Mouse (Mus musculus): ENCODE measurements around the gene C5ar1. TPM values are rescaled to one million over a fixed set of nuclear protein-coding genes. Genes with fewer than 3 reads are reported as not detected.

The C5ar1 gene
- total and polyA plus RNA-seq, 3 experiments: not detected

GRCm38 (mm10) chr7:16274922-16275890 is 15.9 kb upstream of the C5ar1 start (continued):
- TF ChIP-seq TBP (IDR thresholded peaks at IDR 0.05; ENCODE audit: low read depth, low read length): peak; percentile 55; the same call in 1 of the 2 replicates
- TF ChIP-seq JUND (IDR thresholded peaks at IDR 0.05; ENCODE audit: low read depth, low read length): 0 out of 2 replicates have a peak, but pooled peaks have one; percentile 49
- peak; percentile 86 for TF ChIP-seq ETS1 (IDR thresholded peaks at IDR 0.05; ENCODE audit: low read depth, low read length)
- peak; percentile 85 for TF ChIP-seq TAL1 (IDR thresholded peaks at IDR 0.05; ENCODE audit: low read length)
- TF ChIP-seq RCOR1 (IDR thresholded peaks at IDR 0.05; ENCODE audit: low read depth, low read length): peak; percentile 56; the same call in 1 of the 2 replicates
- TF ChIP-seq EP300 (IDR thresholded peaks at IDR 0.05; ENCODE audit: low read depth in 1 of 2, low read length in 2 of 2): peak; percentile 93 to 97
- TF ChIP-seq TCF12 (IDR thresholded peaks at IDR 0.05; ENCODE audit: low read depth, low read length): peak; percentile 92
- no peak for TF ChIP-seq SMC3 (IDR thresholded peaks at IDR 0.05; ENCODE audit: low read depth, low read length)
- no peak for TF ChIP-seq ZNF384 (IDR thresholded peaks at IDR 0.05; ENCODE audit: low read depth, low read length)

- Histone ChIP-seq H3K4me3 (ENCODE audit: control insufficient read depth in 1 of 2, insufficient read depth in 1 of 2, low read depth in 2 of 2, low read length in 2 of 2) (peak overlapping the region; percentile 81 to 88), H3K27ac (ENCODE audit: control insufficient read depth, low read depth, low read length) (peak overlapping the region; percentile 99), H3K36me3 (ENCODE audit: control insufficient read depth in 1 of 2, insufficient read depth in 2 of 2, low read length in 2 of 2) (peaks cover 0 to 13% of the 10 kb centered on the region in 2 experiments; a peak in 2 of 4 replicates), H3K4me1 (ENCODE audit: control insufficient read depth in 1 of 2, insufficient read depth in 2 of 2, low read length in 2 of 2) (peaks cover 3 to 23% of the 10 kb centered on the region in 2 experiments; a peak in 3 of 4 replicates), H3K9ac (ENCODE audit: control insufficient read depth, low read depth, low read length, poor library complexity, severe bottlenecking) (peak overlapping the region; percentile 97), H3K9me3 (replicated peaks; ENCODE audit: insufficient read depth, low read length) (no peaks in the 10 kb centered on the region), H3K79me2 (ENCODE audit: control insufficient read depth, insufficient read depth, low read length, poor library complexity) (peaks cover 35% of the 10 kb centered on the region), H3K27me3 (ENCODE audit: control insufficient read depth in 1 of 2, insufficient read depth in 2 of 2, low read length in 2 of 2) (no peaks in the 10 kb centered on the region)
- DNase-seq (ENCODE audit: low read depth, low spot score): peak; percentile 93
- TF ChIP-seq RAD21 (IDR thresholded peaks at IDR 0.05; ENCODE audit: low read depth, low read length) (no peak), MXI1 (IDR thresholded peaks at IDR 0.05; ENCODE audit: low read depth, low read length) (peak; percentile 62), MAFK (IDR thresholded peaks at IDR 0.05; ENCODE audit: borderline replicate concordance, low read depth, low read length) (no peak), MAX (IDR thresholded peaks at IDR 0.05; ENCODE audit: low read length) (peak; percentile 72), CHD2 (IDR thresholded peaks at IDR 0.05; ENCODE audit: low read length) (no peak), NELFE (IDR thresholded peaks at IDR 0.05; ENCODE audit: low read depth, low read length) (peak; percentile 82), MAZ (IDR thresholded peaks at IDR 0.05; ENCODE audit: low read depth, low read length) (peak; percentile 37; the same call in 1 of the 2 replicates), POLR2AphosphoS5 (IDR thresholded peaks at IDR 0.05; ENCODE audit: borderline replicate concordance, low read depth, low read length) (0 out of 2 replicates have a peak, but pooled peaks have one; percentile 81), GABPA (IDR thresholded peaks at IDR 0.05; ENCODE audit: low read depth, low read length) (no peak), ZMIZ1 (IDR thresholded peaks at IDR 0.05; ENCODE audit: low read depth, low read length) (peak; percentile 85), TCF12 (IDR thresholded peaks at IDR 0.05; ENCODE audit: low read depth, low read length) (peak; percentile 34; the same call in 1 of the 2 replicates), ETS1 (IDR thresholded peaks at IDR 0.05; ENCODE audit: low read depth, low read length) (no peak), MYC (IDR thresholded peaks at IDR 0.05; ENCODE audit: low read depth, low read length) (0 out of 2 replicates have a peak, but pooled peaks have one; percentile 46), E2F4 (IDR thresholded peaks at IDR 0.05; ENCODE audit: borderline replicate concordance, low read depth, low read length) (peak; percentile 92), TBP (IDR thresholded peaks at IDR 0.05; ENCODE audit: low read depth, low read length) (peak; percentile 87), ZKSCAN1 (IDR thresholded peaks at IDR 0.05; ENCODE audit: low read depth, low read length) (no peak), USF2 (IDR thresholded peaks at IDR 0.05; ENCODE audit: borderline replicate concordance in 1 of 2, insufficient read depth in 1 of 2, low read depth in 1 of 2, low read length in 2 of 2) (no peak), JUND (IDR thresholded peaks at IDR 0.05; ENCODE audit: low read depth, low read length) (no peak), KAT2A (conservative IDR thresholded peaks at IDR 0.05; ENCODE audit: low read depth, low read length) (no peak), ELF1 (IDR thresholded peaks at IDR 0.05; ENCODE audit: low read depth, low read length) (no peak), MEF2A (IDR thresholded peaks at IDR 0.05; ENCODE audit: extremely low read depth, insufficient replicate concordance, low read depth, low read length, poor library complexity, severe bottlenecking) (no peak), POLR2A (IDR thresholded peaks at IDR 0.05; ENCODE audit: control insufficient read depth in 1 of 2, insufficient read depth in 1 of 2, low read depth in 1 of 2, low read length in 2 of 2, poor library complexity in 1 of 2) (peak in 1 of 2 experiments; percentile 84; a peak in 2 of 4 replicates), RCOR1 (IDR thresholded peaks at IDR 0.05; ENCODE audit: low read depth, low read length) (no peak), MYB (IDR thresholded peaks at IDR 0.05; ENCODE audit: low read depth, low read length) (no peak), EP300 (IDR thresholded peaks at IDR 0.05; ENCODE audit: low read depth in 1 of 2, low read length in 2 of 2) (no peak), CTCF (IDR thresholded peaks at IDR 0.05 in 2 of 3, conservative IDR thresholded peaks at IDR 0.05 in 1 of 3; ENCODE audit: control insufficient read depth in 1 of 3, insufficient read depth in 1 of 3, low read depth in 2 of 3, low read length in 3 of 3, poor library complexity in 1 of 3, severe bottlenecking in 1 of 3) (no peak), UBTF (IDR thresholded peaks at IDR 0.05; ENCODE audit: borderline replicate concordance, insufficient read depth, low read depth, low read length) (no peak), SIN3A (IDR thresholded peaks at IDR 0.05; ENCODE audit: low read length) (peak; percentile 58; the same call in 1 of the 2 replicates)
Observed at GRCm38 (mm10) chr7:16273766-16274140, 14.4 kb upstream of the C5ar1 start.
